Mouse (Mus musculus): ENCODE data around the gene Acbd3. TPM values are rescaled to one million over a fixed set of nuclear protein-coding genes. Genes with fewer than 3 reads are reported as not detected.

Acbd3 gene
- total RNA-seq, 2 experiments from 2014 or later, result 32.6 to 33.6 TPM

DNA sequence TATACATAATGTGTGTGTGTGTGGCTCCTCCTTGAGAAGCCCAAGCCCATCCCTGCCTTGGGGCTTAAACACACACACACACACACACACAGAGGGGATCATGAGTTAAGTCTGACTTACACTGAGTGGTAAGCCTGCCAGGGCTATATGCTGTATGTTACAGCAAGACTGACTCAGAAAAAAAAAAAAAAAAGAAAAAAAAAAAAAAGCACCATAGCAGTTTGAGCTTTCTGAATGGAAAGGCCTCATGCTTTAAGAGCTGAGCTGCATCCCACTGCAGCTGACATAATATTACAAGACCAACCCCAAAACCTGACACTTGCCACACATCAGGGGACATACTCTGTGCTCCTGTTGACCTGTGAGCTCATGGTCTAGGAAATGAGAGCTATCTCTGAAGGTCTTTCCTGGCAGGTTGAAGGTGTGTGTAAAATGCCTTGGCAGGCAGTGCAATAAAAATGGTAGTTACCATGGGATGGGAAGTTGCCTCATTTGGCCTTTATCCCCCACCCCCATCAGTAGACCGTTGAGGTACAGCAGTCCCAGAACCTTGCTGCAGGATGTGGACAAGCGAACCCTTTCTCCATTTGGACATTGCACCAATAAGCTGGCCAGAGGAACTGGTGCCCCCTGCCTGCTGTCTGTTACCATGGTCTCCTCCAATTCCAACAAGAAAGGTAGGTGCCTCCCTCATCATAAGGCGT is 31.6 kb downstream of the Acbd3 start:
- intact Hi-C loops (cut with DNase I), result no loop called here

DNA sequence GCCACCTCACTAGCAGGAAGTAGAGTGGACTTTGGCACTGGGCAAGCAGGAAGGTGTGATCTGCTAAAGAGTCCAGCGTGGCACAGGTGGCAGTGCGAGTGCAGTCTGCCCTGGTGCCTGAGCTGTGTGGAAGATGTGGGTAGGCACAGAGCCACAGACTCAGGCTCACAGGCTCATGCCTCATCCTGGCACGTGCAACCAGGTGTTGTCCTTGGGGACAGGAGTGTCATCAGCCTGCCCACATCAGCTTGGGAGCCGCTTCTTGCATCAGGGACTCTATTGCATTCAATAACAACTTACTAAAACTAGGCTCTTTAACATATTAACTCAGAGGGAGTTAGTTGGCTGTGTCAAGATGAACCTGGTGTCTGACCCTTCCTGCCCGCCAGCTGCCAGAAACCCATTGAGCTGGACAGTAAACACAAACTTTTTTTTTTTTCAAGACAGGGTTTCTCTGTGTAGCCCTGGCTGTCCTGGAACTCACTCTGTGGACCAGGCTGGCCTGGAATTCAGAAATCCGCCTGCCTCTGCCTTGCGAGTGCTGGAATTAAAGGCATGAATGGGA is 32.2 kb downstream of the Acbd3 start:
- DNase-seq (ENCODE audit: low spot score in 2 of 2), result no peak
- intact Hi-C loops (cut with DNase I), result no loop called here

More for the DNA sequence above, 31.6 kb downstream of the Acbd3 start:
- no peak for DNase-seq (ENCODE audit: low spot score in 2 of 2)

DNA sequence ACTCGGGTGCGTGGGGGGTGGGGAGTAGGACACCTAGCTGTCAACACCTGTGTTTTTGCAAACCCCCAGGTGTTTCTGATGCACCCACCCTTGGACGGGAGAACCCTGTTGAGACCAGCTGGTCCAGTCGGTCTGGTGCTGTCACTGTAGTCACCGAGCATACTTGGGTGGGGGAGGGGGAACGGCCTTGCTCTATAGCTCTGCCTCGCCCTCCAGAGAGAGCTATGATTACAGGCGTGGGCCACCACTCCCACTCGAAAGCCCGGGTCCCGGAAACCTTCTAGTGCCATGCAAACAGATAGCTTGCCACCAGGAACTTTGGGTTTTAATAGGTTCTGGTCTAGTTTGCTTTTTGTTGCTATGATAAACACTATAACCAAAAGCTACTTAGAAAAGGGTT is 36.3 kb downstream of the Acbd3 start:
- intact Hi-C loops (cut with DNase I), result loop anchor here (10.0 kb wide), 1 partner anchor 587 kb away; no protein-coding TSS in a partner anchor

DNA sequence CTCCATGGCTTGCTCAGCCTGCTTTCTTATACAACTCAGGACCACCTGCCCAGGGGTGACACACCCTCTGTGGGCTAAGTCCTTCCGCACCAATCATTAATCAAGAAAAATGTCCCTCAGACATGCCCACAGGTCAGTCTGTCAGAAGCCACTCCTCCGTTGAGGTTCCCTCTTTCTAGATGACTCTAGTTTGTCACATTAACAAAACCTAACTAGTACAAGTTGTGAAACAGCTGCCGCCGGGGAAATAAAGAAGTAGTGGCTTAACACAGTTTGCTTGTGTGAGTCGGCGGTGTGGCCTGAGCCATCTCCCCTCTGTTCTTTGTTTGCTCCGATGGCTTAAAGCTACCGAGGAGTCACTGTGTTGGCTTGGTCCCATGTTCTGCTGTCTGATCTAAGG is 36.8 kb downstream of the Acbd3 start:
- no peak for DNase-seq (ENCODE audit: low spot score in 2 of 2)
- intact Hi-C loops (cut with DNase I), result loop anchor here (10.0 kb wide), 1 partner anchor 588 kb away; no protein-coding TSS in a partner anchor

More for the DNA sequence above, 36.3 kb downstream of the Acbd3 start:
- no peak for DNase-seq (ENCODE audit: low spot score in 2 of 2)

DNA sequence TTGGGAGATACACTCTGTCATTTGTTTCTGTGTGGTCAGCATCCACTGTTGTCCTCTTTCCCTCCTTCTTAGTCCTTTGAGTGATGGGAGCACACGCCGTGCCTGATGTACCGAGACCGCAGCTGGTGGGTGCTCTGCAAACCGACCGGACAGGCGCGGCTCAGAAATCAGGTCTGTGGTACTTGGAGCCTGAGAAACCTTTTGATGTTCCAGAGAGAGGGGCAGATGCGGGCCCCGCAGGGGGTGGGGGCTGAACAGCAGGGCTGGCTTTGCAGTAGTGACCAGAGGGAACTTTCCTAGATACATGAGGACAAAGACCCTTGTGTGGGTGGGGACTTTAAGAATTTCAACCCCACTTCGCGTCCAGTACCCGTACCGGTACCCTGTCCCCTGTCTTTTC is 37.5 kb downstream of the Acbd3 start:
- intact Hi-C loops (cut with DNase I), result loop anchor here (10.0 kb wide), 1 partner anchor 589 kb away; no protein-coding TSS in a partner anchor
- no peak for DNase-seq (ENCODE audit: low spot score in 2 of 2)

DNA sequence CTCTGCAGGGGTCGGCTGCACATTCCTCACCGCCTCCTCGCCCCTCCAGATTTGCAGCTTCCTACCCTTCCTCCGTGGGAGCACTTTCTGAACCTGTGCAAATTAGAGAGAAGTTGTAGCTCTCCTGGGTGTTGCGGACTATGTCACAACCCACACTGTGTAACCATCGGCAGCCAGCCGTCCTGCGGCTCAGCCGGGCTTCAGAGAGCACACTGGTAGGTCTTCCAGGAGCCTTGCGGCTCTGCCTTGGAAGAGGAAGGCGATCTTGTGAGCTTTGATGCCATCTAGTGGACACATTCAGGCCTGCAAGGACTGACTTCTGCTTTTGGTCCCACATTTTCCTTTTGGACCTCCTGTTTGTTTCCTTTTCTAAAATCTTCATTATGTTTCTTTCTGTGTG is 38.0 kb downstream of the Acbd3 start:
- DNase-seq (ENCODE audit: low spot score in 2 of 2), result peak; percentile 86 to 91
- intact Hi-C loops (cut with DNase I), result loop anchor here (1.0 to 10.0 kb wide), 3 partner anchors 44 to 589 kb away; no protein-coding TSS in a partner anchor

DNA sequence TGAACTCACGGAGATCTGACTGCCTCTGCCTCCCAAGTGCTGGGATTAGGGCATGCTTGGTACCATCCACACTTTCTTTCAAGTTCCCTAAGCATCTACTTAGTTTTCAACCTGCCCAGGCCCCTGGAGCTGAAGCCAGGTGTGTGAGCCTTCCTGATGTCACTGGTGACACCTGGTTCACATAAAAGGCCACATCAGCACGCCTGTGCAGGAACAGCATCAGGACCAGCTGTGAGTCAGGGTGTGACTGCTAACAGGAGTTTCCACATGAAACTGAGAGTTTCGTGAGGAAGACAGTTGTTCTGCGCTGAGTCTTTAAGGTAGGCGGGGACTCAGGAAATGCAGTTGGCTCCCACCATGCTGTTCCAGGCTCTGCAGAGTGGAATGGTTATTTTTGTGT is 39.5 kb downstream of the Acbd3 start:
- intact Hi-C loops (cut with DNase I), result loop anchor here (5.0 to 10.0 kb wide), 2 partner anchors 508 to 591 kb away; no protein-coding TSS in a partner anchor

DNA sequence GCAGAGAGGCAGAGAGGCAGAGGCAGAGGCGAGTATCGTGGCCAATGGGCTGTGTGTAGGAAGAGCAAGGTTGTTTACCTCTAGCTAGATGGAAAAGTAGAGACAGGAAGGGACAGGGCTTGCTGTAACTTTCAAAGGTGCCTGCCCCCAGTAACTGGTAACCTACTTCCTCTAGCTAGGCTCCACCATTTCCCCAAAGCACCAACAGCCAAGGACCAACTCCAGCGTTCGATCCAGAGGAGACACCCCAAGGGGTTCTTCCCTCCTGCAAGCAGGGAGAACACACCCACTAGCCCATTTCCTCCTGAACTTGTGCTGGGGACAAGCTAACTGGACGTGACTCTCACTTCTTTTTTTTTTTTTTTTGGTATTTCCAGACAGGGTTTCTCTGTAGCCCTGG is 40.7 kb downstream of the Acbd3 start:
- no peak for DNase-seq (ENCODE audit: low spot score in 2 of 2)
- intact Hi-C loops (cut with DNase I), result loop anchor here (5.0 to 10.0 kb wide), 2 partner anchors 509 to 592 kb away; no protein-coding TSS in a partner anchor

More for the DNA sequence above, 39.5 kb downstream of the Acbd3 start:
- DNase-seq (ENCODE audit: low spot score in 2 of 2), result no peak

DNA sequence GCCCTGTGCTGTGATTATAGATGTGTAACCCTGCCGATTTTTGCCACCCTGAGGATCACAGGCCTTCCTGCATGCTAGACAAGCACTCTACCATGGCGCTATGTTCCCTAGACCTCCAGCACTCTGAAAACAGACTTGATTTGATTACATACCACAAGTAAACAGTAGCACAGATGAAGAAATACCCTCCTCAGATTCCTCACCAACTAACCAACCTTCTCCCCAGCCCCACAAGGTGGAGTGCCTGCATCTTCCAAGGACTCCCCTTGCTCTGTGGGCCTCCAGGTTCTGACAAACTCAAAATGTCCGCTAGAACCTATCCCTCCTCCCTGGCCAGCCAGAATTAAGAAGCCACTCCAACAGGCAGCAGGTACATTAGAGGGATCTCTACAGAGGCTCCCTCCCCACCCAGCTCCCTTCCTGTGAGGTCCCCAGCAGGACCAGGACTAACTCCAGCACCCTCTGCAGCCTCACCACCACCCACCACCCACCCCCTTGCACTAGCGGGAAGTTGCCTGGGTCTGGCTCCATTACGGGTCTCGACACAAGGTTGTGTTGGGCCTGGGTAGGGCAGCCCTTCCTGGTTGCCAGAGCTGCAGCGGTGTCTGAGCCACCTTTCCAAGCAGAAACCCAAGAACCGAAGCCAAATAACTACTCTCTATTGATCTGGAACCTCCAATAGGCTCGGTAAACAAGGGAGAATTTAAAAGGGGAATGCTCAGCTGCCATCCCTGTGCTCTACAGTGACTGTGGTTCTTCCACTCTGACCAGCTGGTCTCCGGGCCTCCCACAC is 41.9 kb downstream of the Acbd3 start:
- no peak for DNase-seq (ENCODE audit: low spot score in 2 of 2)
- intact Hi-C loops (cut with DNase I), result loop anchor here (5.0 to 10.0 kb wide), 2 partner anchors 510 to 593 kb away; no protein-coding TSS in a partner anchor

DNA sequence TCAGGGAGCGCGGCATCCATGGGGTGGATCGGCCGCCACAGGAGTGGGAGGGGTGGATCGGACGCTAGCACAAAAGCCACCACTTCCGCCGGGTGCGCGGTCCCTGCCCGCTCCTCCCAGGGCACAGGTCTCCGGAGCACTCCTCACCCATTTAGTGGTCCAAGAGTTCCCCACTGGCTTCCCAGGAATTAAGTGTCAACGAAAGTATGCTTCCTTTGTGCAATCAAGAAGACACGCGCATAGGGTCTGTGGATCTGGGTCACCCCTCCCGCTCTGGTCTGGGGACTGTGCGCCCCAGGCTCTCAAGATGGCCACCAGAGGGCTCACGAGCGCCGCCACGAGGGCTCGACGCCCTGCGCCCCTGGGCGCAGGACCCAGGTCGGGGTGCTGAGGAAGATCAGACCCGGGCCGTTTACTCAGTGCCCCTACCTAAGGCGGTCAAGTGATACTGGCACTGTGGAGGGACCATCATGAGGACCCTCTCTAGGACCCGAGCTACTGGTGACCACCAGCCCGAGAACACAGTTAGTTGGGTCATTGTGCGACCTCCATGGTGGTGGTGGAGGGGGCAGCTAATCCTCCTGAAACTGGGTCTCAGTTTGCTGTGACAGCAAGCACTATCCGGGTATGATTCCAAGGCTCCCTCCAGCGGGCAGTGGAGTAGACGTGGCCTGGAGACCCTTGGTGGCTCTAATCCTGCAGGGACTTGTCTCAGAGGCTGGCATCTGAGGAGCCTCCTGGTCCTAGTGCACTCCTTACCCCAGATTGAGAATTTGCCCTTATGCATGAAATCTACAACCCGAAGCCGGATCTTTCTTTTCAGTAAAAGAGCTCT is 42.7 kb downstream of the Acbd3 start:
- DNase-seq (ENCODE audit: low spot score in 2 of 2), result peak; percentile 57 to 67
- intact Hi-C loops (cut with DNase I), result loop anchor here (5.0 to 10.0 kb wide), 2 partner anchors 511 to 594 kb away; no protein-coding TSS in a partner anchor

DNA sequence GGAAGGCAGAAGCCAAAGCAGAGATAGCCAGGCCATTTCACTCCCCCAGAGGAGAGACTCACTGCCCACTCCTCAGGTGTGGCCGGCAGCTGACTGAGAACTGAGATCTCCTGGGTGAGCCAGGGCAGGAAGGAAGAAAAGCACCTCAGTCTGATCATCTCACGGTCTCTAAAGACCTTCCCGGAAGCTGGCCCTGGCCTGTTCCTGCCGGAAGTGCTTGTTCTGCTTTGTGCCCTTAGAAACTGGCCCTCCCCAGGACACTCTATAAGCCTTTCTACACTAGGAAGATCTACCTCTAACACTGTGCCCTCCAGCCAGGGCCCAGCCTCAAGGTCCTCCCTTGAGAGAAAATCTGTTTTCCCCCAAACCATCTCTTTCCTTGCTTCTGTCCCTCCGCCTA is 45.5 kb downstream of the Acbd3 start:
- DNase-seq (ENCODE audit: low spot score in 2 of 2), result no peak
- intact Hi-C loops (cut with DNase I), result no loop called here

DNA sequence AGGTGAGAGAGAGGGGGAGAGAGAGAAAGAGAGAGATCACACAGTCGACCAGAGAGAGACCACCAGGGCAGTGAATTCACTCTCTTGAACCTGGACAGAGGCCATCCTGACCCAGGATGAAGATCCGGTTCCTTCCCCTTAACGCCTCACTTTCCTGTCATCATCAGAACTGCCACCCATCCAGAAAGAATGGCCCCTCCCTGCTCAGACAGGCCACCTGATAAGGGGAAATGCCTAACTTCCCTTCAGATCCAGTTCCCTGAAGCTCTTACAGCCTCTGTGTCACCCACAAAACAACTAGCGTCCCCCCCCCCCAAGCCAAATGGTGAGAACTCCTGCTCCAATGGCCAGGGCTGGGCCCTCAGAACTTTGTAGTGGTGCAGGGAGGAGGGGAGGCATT is 45.9 kb downstream of the Acbd3 start:
- intact Hi-C loops (cut with DNase I), result no loop called here

DNA sequence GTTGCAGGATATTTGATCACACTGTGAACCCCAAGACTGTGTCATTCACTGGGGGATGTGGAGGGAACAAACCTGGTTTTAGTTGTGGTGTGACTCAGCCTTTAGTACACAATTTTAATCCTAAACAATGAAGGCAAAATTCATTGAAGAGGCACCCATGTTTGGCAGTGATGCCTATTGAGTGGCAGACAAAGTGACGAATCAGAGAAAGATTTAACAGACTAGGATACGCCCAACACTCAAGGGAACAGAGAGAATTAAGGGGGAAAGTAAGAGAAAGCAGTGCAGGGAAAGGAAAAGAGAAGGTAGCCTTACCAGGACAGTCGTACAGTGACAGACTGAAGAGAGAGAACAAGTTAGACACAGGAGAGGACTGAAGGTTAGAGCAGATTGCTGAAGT is 46.4 kb downstream of the Acbd3 start:
- intact Hi-C loops (cut with DNase I), result no loop called here

More for the DNA sequence above, 45.9 kb downstream of the Acbd3 start:
- DNase-seq (ENCODE audit: low spot score in 2 of 2), result no peak

DNA sequence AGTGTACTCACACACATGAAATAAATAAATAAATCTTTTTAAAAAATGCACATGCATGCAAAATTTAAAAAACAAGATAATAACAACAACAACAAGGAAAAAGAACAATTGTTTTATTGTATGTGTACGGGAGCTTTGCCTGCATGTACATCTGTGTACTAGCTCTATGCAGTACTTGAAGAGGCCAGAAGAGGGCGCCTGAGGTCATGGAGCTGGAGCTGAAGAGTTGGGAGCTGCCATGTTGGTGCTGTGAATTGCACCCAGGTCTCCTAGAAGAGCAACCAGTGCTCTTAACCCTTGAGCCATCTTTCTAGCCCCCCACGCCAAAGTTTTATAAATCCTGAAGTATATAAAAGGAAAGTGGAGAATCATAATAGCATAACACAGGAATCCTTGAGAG is 48.8 kb downstream of the Acbd3 start:
- intact Hi-C loops (cut with DNase I), result loop anchor here (5.0 kb wide), 1 partner anchor 38 kb away; the partner anchor contains the start of gene H3f3a
- DNase-seq (ENCODE audit: low spot score in 2 of 2), result no peak

More for the DNA sequence above, 46.4 kb downstream of the Acbd3 start:
- no peak for DNase-seq (ENCODE audit: low spot score in 2 of 2)

DNA sequence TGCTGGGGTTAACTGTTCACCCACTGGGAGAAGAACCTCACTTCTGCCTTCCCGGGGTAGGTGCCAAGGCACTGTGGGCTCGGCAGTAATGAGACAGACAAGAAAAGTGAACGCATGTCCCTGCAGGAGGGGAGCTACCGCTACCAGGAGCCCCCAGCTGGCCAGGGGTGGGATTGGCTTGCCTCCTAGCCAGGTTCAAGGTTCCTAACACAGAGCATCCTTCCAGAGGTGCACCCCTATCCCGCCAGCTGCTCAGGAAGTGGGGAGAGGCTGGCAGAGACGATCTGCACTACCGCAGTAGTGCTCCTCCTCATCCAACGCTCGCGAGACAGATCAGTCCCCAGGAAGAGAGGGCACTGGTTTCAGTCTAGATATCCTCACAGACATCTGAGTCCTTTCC is 49.5 kb downstream of the Acbd3 start:
- no peak for DNase-seq (ENCODE audit: low spot score in 2 of 2)
- intact Hi-C loops (cut with DNase I), result loop anchor here (5.0 kb wide), 1 partner anchor 37 kb away; the partner anchor contains the start of gene H3f3a

DNA sequence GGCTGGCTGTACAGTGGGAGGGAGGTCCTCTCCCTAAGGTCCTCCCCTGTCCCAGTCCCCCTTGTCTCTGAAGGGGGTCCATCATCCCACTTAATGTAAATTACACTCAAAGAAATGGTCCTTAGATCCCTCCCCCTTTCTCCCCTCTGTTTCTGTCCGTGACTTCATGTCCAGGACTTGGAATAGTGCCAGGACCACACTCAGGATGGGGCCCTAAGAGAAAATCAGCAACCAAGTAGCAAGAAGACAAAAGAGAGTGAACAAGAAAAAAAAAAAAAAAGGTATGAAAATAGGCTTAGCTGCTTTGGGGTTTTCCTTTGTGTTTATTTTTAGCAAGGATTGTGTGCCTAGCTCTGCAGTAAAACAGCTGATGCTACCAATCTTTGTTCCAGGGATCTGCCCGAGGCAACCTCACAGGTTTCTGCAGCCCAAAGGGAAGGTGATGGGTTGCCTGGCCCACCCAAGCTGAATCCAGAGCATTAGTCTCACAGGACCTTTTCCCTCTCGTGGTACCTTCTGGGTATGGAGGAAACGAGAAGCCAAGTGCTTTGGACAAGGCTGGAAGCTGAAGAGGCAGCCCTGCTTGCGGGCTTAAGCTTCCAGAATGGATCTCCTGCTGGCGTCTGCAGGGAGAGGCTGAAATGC is 50.1 kb downstream of the Acbd3 start:
- DNase-seq (ENCODE audit: low spot score in 2 of 2), result no peak
- intact Hi-C loops (cut with DNase I), result loop anchor here (2.0 to 5.0 kb wide), 2 partner anchors 36 to 73 kb away; partner anchors contain the start of gene H3f3a

DNA sequence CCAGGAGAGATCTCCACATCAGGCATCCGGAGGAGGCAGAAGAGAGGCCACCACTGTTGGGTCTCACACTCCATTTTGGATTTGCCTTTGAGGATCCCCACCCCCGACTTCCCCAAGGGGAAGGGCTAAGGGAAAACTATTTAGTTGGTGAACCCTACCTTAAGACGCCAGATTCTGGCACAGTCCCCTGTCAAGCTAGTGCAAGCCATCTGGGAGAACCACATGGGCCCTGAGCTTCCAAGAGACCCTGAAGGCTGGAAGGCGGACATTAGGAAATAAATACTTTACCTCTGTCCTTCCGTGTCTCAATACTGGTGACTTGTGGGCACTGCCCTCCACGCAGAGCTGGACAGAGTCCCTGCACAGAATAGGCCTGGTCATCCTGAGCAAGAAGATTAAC is 50.7 kb downstream of the Acbd3 start:
- DNase-seq (ENCODE audit: low spot score in 2 of 2), result no peak
- intact Hi-C loops (cut with DNase I), result loop anchor here (2.0 to 5.0 kb wide), 2 partner anchors 36 to 72 kb away; partner anchors contain the start of gene H3f3a

DNA sequence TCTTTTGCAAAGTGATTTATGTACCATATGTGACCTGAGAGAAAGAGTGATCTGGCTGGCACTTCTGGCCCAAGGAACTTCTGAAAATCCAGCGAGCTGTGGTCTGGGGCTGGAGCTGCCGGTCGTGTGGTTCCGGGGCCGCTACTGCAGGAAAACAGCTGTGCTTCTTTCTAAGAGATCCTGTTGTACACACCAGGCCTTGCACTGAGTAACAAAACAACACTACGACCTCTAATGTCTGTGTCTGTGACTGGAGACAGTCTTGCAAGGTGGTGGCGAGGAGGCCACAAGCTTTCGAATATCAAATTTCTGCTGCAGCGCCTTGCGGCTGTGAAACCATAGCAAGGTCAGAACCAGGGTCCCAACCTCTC is 51.4 kb downstream of the Acbd3 start:
- intact Hi-C loops (cut with DNase I), result loop anchor here (2.0 to 5.0 kb wide), 2 partner anchors 35 to 72 kb away; partner anchors contain the start of gene H3f3a
- no peak for DNase-seq (ENCODE audit: low spot score in 2 of 2)
